Mouse (Mus musculus): Measurements from ENCODE around the gene Eif3k.

Gene Eif3k

DNA sequence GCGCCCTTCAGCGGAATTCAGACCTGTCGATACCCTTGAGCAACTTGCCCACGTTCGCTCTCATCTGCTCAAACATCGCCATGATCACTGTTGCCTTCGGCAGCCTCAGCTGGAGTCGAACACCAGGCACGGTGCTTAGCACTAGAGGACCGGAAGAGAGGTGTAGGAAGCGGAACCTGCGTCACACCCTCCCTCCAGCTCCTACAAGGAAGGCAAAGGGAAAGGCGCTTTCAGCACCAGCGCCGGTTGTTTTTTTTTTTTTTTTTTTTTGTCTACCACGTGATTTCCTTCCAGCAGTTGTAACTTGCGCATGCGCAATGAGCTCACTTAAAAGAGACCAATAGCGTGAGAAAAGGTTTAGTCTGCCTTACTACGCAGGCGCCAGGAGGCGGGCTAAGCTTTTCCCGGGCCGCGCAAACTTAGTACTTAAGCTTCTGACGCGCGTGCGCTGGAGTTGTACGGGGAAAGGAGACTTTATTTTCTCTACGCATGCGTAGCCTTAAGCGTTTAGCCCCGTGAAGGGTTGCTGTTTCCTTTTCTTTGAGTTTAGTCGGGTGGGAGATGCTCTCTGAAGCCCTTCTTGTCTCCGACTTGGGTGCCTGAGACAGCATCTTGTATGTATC is at the start of gene Eif3k, which contains the start of gene Map4k1:
Gene Eif3k, minus strand, starts transcription at position 214 of the 623 bp plus-strand sequence.
Gene Map4k1, plus strand, starts transcription at position 400 of the 623 bp plus-strand sequence.
- DNase-seq, result peak; percentile 95 to 97

DNA sequence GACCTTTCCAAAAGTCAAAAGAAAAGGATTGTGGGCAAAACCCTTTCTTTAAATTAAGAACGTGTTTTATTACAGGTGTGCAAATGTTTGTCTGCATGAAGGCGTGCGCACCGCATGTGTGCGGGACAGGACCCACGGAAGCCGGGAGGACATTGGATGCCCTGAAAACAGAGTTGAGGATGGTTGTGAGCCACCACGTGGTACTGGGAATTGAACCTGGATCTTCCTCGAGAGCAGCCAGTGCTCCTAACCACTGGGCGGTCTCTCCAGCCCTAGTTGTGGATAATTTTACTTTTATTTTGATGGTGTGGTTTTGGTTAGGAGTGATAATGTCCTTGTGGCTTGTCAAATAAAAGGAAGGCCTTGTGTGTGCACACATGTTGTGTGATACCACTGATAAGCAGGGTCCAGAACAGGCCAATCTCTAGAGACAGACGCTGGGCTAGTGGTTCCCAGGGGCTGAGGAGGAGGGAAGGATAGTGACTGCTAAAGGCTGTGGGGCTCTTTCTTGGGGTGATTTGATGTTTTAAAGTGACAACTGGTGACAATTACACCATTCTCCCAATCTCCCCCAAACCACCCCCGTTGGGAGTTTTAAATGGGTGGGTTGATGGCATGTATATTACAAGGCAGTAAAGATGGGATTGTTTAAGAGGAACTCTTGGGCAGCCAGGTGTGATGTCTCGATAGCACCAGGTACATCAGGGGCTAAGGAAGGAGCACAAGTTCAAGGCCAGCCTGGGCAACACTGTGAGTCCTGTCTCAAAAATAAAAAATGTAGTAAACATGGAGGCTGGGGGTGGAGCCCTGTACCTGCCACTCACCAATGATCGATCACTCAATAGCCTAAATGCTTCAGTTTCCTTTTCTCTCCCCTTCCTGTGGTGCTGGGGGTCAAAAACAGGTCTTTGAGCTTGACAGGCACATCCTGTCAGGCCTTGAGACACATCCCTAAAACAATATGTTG is 48.3 kb upstream of the Eif3k start:
- no peak for DNase-seq

DNA sequence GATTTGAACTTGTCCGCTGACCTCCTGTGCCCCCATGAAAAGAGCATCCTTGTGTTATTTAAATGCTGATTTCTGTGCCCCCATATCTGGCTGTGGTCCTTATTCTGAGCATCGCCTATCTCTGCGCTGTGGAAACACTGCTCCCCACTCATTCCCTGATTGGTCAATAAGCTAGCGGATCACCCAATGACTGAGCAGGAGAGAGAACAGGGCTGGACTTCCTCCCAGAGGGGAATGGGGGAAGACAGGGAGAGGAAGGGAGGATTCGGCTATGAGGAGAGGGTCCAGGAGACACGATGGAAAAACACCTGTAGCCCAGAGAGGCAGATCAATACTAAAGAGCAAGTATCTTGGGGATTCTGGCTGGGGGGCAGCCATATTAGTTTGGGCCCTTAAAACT is 47.1 kb upstream of the Eif3k start:
- DNase-seq, result no peak

- no peak for DNase-seq
Measured at GRCm38 (mm10) chr7:29026811-29027210, 45.1 kb upstream of the Eif3k start.

GRCm38 (mm10) chr7:29026195-29026594 is 44.5 kb upstream of the Eif3k start:
- DNase-seq, result no peak

GRCm38 (mm10) chr7:29025566-29025965 is 43.9 kb upstream of the Eif3k start:
- no peak for DNase-seq

GRCm38 (mm10) chr7:29023514-29023913 is 41.9 kb upstream of the Eif3k start:
- no peak for DNase-seq

- DNase-seq, result no peak
Measured at GRCm38 (mm10) chr7:29022479-29022878, 40.8 kb upstream of the Eif3k start.

DNA sequence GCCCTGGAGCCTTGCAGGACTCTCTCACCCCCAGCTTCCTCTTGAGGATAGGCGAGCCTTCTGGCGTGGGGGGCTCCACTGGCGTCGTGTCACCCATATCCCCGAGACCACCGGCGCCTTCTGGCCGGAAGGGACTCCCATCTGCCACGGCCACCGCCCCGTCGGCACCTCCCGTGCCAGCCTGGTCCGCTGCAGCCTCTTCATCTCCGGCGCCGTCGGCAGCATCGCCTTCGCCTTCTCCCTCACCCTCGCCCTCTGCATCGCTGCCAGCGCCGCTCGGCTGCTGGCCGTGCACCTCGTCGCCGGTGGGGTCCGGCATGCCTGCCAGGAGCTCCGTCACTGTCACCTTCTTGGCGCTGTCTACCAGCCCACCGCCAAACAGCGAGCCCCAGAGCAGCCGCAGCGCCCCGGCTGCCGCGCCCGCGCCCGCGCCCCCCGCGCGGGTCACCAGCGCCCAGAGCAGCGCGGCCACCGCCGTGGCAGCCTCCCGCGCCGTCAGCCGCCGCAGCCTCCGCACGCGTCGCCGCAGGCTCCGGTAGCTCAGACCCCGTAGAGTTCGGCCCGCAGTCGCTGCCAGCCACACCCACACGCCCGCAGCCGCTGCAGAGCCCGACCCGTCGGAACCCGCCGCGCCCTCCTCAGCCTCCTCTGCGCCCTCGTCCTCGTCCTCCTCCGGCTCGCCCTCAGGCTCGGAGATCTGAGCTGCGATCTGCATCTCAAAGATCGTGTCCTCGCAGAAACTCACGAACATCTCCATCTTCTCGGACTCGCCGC is 38.0 kb upstream of the Eif3k start:
- no peak for DNase-seq

DNA sequence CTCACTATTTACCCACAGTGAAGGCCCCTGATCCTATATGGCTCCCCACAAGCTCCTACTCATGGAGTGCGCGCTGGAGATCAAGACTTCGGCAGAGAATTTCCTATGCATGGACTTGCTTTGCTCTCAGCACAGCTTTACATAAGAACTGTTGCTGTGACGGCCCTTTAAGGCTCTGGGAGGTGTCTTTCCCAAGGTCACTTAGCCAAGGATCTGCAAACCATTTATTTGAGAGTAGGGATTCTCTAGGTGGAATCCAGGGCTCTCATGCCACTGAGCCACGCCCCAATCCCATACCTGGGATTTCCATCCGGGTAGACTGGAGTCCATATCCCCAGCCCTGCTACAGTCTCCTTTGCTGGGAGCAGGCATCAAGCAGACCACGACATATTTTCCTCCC is 35.6 kb upstream of the Eif3k start:
- no peak for DNase-seq

- no peak for DNase-seq
Measured at GRCm38 (mm10) chr7:29016440-29016839, 34.8 kb upstream of the Eif3k start.

DNA sequence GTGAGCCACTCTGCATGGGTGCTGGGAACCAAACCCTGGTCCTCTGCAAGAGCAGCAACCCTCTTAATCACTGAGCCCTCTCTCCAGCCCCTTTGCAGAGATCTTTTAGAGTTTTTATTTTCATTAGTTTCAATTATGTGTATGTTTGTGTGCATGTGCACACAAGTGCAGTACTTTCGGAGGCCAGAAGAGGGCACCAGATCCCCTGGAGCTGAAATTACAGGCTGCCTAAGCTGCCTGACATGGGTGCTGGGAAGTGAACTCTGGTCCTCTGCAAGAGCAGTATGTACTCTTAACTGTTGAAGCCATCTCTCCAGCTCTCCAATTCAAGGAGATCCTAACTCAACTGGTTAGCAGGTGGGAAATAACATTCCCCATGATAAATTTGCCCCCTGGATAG is 33.3 kb upstream of the Eif3k start:
- no peak for DNase-seq

DNA sequence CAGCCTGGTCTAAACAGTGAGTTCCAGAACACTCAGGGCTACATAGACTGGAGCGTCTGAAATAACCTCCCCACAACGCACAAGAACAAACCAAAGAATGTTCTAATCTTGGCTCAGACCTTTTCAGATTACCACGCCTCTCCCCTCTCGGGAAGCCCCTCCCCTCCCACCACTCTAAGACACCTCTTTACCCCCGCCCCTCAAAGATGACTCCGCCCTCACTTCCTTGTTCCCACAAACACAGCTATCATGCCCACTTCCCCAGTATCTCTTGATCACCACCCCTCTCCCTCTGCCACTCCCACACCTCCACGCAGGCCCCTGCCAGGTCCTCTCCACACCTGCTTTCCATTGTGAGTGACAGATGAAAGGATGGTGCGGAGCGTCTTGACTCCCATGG is 27.1 kb upstream of the Eif3k start:
- DNase-seq, result no peak

- DNase-seq, result no peak
Measured at GRCm38 (mm10) chr7:29008171-29008570, 26.5 kb upstream of the Eif3k start.

DNA sequence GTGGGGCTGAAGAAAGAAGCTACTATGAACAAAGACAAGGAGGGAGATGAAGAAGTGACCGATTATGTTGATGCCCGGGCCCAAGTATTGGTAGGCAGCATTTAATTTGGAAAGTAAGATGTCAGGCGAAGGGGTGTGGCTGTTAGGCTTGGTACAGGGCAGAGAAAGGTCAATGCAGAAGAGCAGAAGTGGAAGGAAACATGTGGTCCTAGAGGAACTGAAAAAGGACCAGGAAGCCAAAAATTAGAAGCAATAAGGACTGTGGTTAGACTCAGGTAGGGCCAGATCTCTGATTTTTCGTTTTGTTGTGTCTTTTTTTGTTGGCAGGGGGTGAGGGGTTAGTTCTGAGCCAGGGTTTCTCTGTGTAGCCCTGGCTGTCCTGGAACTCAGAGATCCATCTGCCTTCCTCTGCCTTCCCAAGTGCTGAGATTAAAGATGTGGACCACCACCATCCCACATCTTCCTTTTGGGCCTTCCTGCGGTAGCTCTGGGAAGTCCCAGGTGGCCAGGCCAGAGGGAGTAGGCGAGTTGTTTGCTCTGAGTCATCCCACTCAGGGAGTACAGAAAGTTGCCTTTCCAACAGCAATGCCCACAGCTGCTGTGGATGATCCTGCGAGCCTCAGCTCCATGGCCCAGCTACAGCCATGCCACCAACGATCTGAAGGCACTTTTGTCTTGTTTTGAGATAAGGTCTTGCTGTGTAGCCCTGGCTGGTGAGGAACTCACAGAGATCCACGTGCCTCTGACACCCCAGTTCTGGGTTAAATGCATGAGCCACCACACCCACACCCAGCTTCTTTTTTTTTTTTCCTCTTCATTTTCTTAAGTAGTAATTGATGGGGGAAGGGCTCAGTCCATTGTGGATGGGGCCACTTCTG is 25.8 kb upstream of the Eif3k start:
- no peak for DNase-seq

GRCm38 (mm10) chr7:29000651-29001605 is 19.3 kb upstream of the Eif3k start:
- DNase-seq, result no peak

DNA sequence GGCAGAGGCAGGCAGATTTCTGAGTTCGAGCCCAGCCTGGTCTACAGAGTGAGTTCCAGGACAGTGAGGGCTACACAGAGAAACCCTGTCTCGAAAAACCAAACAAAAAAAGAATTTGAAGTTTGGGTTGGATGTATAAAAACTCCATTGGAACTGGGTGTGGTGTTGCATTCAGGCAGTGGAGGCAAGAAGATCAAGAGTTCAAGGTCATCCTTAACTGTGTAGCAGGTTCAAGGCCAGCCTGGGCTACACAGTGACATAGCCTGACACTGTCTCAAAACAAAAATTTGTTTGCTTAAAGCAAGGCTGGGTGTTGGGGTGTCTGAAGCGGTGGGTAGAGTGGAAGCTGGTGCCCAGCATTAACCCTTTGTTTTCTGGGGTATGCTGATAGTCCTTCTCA is 11.7 kb upstream of the Eif3k start:
- no peak for DNase-seq

GRCm38 (mm10) chr7:28992997-28993396 is 11.3 kb upstream of the Eif3k start:
- DNase-seq, result no peak

DNA sequence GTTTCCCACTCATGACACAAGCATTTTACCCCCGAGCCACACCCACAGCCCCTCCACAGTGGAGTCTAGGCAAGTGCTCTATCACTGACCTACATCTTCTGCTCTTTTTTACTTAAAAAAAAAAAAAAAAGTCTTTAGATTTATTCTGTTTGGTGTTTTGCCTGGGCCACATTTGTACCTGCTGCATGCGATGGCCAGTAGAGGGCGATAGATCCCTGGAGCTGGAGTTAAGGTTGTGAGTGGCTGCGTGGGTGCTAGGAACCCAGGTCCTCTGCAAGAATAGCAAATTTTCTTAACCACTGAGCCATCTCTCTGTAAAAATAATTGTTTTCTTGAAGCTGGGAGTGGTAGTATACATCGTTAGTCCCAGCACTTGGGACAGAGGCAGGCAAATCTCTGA is 10.0 kb upstream of the Eif3k start:
- DNase-seq, result no peak

DNA sequence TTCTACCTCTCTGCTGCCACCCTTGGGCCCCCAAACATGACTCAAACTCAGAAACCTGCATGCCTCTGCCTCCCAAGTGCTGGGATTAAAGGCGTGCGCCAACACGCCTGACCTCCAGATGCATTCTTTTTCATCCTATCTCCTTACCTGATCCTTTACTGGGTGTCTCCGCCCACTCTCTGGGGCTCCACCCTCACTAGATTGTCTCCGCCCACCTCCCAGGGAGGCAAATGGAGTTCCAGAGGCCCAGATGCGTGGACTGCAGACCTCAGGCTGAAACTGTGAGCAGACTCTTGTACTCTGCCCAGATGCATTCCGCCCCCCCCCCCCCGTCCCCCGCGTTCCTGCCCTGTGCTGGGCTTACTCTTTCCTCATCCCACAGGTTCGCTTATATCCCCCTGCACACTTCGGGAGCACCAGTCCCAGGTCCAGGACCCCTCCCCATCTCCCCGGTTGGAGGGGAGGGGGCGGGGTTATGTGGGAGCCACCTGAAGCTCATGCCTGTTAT is 9.2 kb upstream of the Eif3k start:
- DNase-seq, result no peak

DNA sequence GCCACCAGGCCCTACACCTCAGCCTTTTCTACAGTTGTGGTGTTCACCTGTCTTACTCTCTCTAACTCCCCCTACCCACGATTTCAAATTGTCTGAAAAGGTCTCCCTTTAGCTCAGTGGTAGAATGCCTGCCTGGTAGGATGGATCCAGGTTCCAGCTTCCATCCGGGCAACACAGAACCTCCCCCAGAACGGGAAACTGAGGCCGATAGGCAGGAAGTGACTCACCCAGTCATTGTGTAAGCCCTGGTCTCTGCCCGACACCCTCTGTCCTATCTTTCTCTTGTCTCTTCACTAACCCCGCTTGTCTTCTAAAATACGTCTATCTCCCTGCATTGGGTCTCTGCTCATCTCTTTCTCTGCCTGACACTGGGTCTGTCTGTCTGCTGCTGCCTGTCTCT is 3.5 kb upstream of the Eif3k start:
- no peak for DNase-seq
